In genomic region chr11:92889693-92890454, GRCm38 (mm10) we compare ENCODE assay signal across 8 mouse cellular contexts.
DNase-seq lines count a peak whose midpoint lies in the region; ATAC-seq lines count a peak whose summit lies in the region.

No protein-coding gene starts in this region.

- peak; percentile 68 for ATAC-seq in embryonic facial prominence, embryonic 14.5 days (ENCODE audit: low read depth)
- peak; percentile 56; the same call in 1 of the 2 replicates for ATAC-seq in intestine, embryonic 16.5 days
- ATAC-seq in neural tube, embryonic 11.5 days (ENCODE audit: insufficient read depth, low FRiP score, low TSS enrichment), result peak; percentile 67; the same call in 1 of the 2 replicates

- WGBS in heart, embryonic 10.5 days, result 50% methylated on average over 8 of the region's 8 CpGs
- 47% methylated on average over 8 of the region's 8 CpGs for WGBS in embryonic facial prominence, embryonic 14.5 days
- WGBS in intestine, embryonic 16.5 days, result 51% methylated on average over 8 of the region's 8 CpGs
- 47% methylated on average over 8 of the region's 8 CpGs for WGBS in neural tube, embryonic 11.5 days

- no peak overlapping the region for H3K4me3 ChIP-seq in heart, embryonic 10.5 days
- no peak overlapping the region for H3K4me3 ChIP-seq in embryonic facial prominence, embryonic 14.5 days (ENCODE audit: low read depth, low read length)
- H3K4me3 ChIP-seq in intestine, embryonic 16.5 days (ENCODE audit: low read length), result no peak overlapping the region
- no peak overlapping the region for H3K4me3 ChIP-seq in neural tube, embryonic 11.5 days (ENCODE audit: low read depth, low read length)

- H3K4me2 ChIP-seq in embryonic facial prominence, embryonic 14.5 days (ENCODE audit: low read depth, low read length), result no peak overlapping the region
- no peak overlapping the region for H3K4me2 ChIP-seq in intestine, embryonic 16.5 days (ENCODE audit: low read depth, low read length)
- no peak overlapping the region for H3K4me2 ChIP-seq in neural tube, embryonic 11.5 days (ENCODE audit: low read depth)

- no peak overlapping the region for H3K27ac ChIP-seq in heart, embryonic 10.5 days
- H3K27ac ChIP-seq in embryonic facial prominence, embryonic 14.5 days (replicated peaks; ENCODE audit: low read depth, low read length), result no peak overlapping the region
- no peak overlapping the region for H3K27ac ChIP-seq in intestine, embryonic 16.5 days (ENCODE audit: low read length)
- no peak overlapping the region for H3K27ac ChIP-seq in neural tube, embryonic 11.5 days (ENCODE audit: low read depth, low read length)

- DNase-seq in heart, postnatal 14 days, result peak; percentile 19 to 52
- DNase-seq in heart, embryonic 10.5 days (ENCODE audit: low spot score), result no peak
- peak; percentile 85 for DNase-seq in adrenal gland, postnatal 14 days
- DNase-seq in embryonic facial prominence, embryonic 14.5 days (ENCODE audit: low spot score), result peak; percentile 75
- DNase-seq in left cerebral cortex, postnatal 14 days (ENCODE audit: low spot score in 2 of 2), result peak; percentile 18 to 48
- peak; percentile 58 for DNase-seq in neural tube, embryonic 11.5 days (ENCODE audit: low spot score)
- DNase-seq in T-cell, adult 2 months (ENCODE audit: low spot score), result no peak

- H3K9me3 ChIP-seq in heart, embryonic 10.5 days, result no peaks in the 10 kb centered on the region
- H3K9me3 ChIP-seq in embryonic facial prominence, embryonic 14.5 days (ENCODE audit: control insufficient read depth, low read length), result no peaks in the 10 kb centered on the region
- no peaks in the 10 kb centered on the region for H3K9me3 ChIP-seq in intestine, embryonic 16.5 days (ENCODE audit: control insufficient read depth, low read length)
- H3K9me3 ChIP-seq in neural tube, embryonic 11.5 days (ENCODE audit: control insufficient read depth, low read length), result no peaks in the 10 kb centered on the region

- intact Hi-C loops in heart, postnatal 14 days (cut with DNase I), result no loop called here
- intact Hi-C loops in left cerebral cortex, postnatal 14 days (cut with DNase I), result no loop called here

- no peak overlapping the region for H3K9ac ChIP-seq in embryonic facial prominence, embryonic 14.5 days (ENCODE audit: low read depth, low read length)
- no peak overlapping the region for H3K9ac ChIP-seq in intestine, embryonic 16.5 days (ENCODE audit: low read depth, low read length)
- no peak overlapping the region for H3K9ac ChIP-seq in neural tube, embryonic 11.5 days (ENCODE audit: low read length)

- H3K36me3 ChIP-seq in heart, embryonic 10.5 days, result no peaks in the 10 kb centered on the region
- H3K36me3 ChIP-seq in embryonic facial prominence, embryonic 14.5 days (ENCODE audit: control insufficient read depth, insufficient read depth, low read length), result no peaks in the 10 kb centered on the region
- H3K36me3 ChIP-seq in intestine, embryonic 16.5 days (ENCODE audit: control insufficient read depth, insufficient read depth, low read length), result no peaks in the 10 kb centered on the region
- H3K36me3 ChIP-seq in neural tube, embryonic 11.5 days (ENCODE audit: control insufficient read depth, insufficient read depth, low read length), result no peaks in the 10 kb centered on the region

- H3K4me1 ChIP-seq in heart, embryonic 10.5 days, result no peaks in the 10 kb centered on the region
- H3K4me1 ChIP-seq in embryonic facial prominence, embryonic 14.5 days (ENCODE audit: control insufficient read depth, insufficient read depth, low read length), result no peaks in the 10 kb centered on the region
- H3K4me1 ChIP-seq in intestine, embryonic 16.5 days (ENCODE audit: control insufficient read depth, insufficient read depth, low read length), result no peaks in the 10 kb centered on the region
- no peaks in the 10 kb centered on the region for H3K4me1 ChIP-seq in neural tube, embryonic 11.5 days (ENCODE audit: control insufficient read depth, insufficient read depth, low read length)

- H3K27me3 ChIP-seq in heart, embryonic 10.5 days (ENCODE audit: insufficient read depth, poor library complexity, severe bottlenecking), result no peaks in the 10 kb centered on the region
- H3K27me3 ChIP-seq in embryonic facial prominence, embryonic 14.5 days (replicated peaks; ENCODE audit: control insufficient read depth, insufficient read depth, low read length), result no peaks in the 10 kb centered on the region
- no peaks in the 10 kb centered on the region for H3K27me3 ChIP-seq in intestine, embryonic 16.5 days (replicated peaks; ENCODE audit: control insufficient read depth, insufficient read depth, low read length)
- no peaks in the 10 kb centered on the region for H3K27me3 ChIP-seq in neural tube, embryonic 11.5 days (ENCODE audit: control insufficient read depth, insufficient read depth, low read length)

Comparison
In these comparisons a context has a peak if more than half of its experiments do, and no peak if none do; other contexts are left out.
1. DNase-seq: peak in heart, postnatal 14 days (2 of 2), adrenal gland, postnatal 14 days (single experiment), embryonic facial prominence, embryonic 14.5 days (single experiment), left cerebral cortex, postnatal 14 days (2 of 2) and neural tube, embryonic 11.5 days (single experiment); none in heart, embryonic 10.5 days (single experiment) and T-cell, adult 2 months (single experiment).
2. Peak in every context shown above with its lines, with median percentiles within 50 percentile points of each other: ATAC-seq.